Mouse (Mus musculus): ENCODE results near the gene Camta1.

The Camta1 gene

DNA sequence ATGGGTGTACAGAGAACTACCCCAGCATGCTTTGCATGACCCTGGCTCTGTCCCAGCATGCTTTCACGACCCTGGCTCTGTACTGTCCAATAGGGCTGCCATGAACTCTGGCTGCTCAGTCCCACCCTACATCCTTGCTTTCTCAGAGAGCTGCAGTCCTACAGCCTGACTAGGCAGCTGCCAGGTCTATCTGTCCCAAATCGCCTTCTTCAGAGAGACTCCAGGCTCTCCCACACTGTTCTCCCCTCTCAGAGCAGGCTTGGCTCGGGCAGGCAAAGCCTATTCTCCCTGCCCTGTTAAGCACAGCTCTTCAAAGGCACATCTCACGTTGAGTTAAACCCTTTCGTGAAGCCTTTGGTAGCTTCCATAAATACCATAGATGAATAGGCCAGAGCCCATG lies 317.5 kb downstream of the Camta1 start:
- in situ Hi-C loops (cut with MboI; ENCODE audit: unreplicated experiment in 2 of 2): no loop called here

DNA sequence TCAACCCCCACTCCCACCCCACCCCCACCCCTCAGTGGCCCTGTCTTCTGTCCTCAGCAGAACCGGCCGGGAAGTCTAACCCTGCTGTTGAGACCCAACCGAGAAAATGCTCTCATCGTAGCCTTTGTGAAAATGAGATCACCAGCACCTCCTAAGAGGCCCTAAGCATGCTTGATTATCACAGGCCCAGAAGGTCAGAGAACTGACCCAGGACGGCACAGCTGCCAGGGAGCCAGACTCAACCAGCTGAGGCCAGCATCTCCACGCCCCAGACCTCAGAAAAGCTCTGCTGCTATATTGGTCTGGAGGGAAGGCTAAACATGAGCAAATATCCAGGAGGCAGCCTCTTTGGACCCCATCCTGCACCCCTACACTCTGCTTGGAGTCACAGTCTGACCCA lies 321.1 kb downstream of the Camta1 start:
- in situ Hi-C loops (cut with MboI; ENCODE audit: unreplicated experiment in 2 of 2): no loop called here

GRCm38 (mm10) chr4:151539881-151540280 lies 321.8 kb downstream of the Camta1 start:
- in situ Hi-C loops (cut with MboI; ENCODE audit: unreplicated experiment in 2 of 2): no loop called here

GRCm38 (mm10) chr4:151539167-151539525 lies 322.5 kb downstream of the Camta1 start:
- in situ Hi-C loops (cut with MboI; ENCODE audit: unreplicated experiment in 2 of 2): no loop called here

- in situ Hi-C loops (cut with MboI; ENCODE audit: unreplicated experiment in 2 of 2): no loop called here
Measured at GRCm38 (mm10) chr4:151538446-151539166, 323.1 kb downstream of the Camta1 start.

DNA sequence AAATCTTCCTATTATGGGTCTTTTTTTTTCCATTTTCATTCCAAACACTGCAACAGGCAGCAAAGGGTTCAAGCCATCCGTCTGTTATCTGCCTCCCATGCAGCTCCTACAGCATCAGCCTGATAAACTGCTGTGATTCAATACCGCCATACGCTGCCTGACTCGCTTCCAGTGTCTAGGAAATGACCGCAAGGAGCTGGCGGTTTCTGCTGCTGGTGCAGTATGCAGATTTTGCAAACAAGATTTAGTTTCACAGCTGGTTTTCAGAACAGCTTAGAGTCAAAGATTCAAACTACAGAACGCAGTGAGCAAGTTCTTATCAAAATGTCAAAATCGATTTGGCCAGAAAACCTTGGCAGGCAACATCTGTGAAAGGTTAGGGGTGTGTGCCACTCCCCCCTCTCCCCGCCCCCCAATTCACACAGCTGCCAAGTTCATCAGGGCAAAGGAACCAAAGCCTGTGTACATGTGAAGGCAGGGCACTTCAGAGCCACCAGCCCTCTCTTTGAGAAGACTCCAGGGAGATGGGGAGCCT lies 325.7 kb downstream of the Camta1 start:
- in situ Hi-C loops (cut with MboI; ENCODE audit: unreplicated experiment in 2 of 2): no loop called here

DNA sequence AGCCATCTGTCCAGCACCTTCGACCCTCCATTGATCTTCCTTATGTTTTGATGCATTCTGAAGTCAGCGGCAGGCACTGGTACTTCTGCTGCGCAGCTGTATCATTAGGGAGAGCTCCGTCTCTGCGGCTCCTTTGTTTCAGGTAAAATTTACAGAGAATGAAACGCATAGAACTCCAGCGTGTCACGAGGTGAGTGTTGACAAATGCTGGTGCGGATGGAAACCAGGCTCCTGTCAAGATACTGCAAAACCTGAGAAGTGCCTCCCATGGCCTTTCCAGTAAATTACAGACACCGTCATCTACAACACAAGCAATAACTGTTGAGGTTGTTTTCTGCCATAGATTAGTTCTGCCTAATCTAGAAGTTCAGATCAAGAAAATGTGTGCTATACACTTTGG lies 328.2 kb downstream of the Camta1 start:
- in situ Hi-C loops (cut with MboI; ENCODE audit: unreplicated experiment in 2 of 2): no loop called here

DNA sequence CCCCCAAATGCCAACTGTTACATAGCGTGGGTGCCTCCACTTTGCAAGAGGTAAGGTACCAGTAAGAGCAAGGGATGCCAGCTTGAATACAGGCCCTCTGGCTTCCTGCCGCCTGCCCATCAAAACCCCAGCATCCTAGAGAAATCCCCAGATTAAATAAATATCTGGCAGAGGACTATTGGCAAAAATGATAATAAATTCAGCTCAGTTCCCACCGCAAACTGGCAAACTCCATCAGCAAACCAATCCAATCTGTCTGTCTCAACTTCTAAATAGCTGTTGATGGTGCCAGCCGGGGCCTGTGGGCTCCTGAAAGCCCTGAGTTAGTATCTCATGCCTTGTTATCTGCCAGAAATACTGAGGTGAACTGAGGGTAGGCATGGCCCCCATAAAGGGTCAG lies 333.2 kb downstream of the Camta1 start:
- in situ Hi-C loops (cut with MboI; ENCODE audit: unreplicated experiment in 2 of 2): no loop called here

DNA sequence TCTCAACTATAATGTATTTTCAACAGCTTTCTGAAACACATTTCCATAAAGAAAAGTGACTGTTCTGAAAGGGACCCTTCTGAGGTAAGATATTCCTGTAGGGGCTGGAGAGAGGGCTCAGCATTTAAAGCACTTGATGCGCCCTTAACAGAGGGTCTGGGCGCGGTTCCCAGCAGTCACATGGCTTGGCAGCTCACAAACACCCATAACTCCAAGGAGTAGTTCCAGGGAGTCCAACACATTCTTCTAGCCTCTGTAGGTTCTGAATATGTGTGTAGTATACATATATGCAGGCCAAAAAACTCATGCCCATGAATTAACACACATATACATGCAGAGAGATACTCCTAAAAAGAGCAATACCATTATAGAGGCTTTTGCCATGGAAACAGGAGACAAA lies 333.9 kb downstream of the Camta1 start:
- in situ Hi-C loops (cut with MboI; ENCODE audit: unreplicated experiment in 2 of 2): no loop called here

DNA sequence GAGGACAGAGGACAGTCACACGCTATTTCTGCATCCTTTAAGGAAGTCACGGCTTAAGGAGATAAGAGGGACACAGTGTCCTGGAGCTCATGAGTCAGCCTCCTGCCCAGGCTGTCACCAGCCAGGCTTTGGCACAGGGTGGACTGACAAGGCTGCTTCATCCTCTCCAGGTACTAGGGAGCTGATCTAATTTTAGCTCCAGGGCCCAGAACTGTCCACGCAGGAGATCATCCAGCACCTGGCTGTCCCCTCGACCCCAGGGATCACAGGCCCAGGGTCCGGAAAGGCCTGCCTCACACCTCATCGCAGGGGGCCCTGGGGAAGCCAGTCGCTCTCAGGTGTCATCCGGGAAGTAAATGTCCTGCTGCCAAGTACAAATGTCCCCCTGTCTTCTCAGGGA lies 341.6 kb downstream of the Camta1 start:
- in situ Hi-C loops (cut with MboI; ENCODE audit: unreplicated experiment in 2 of 2): loop anchor here in 1 of 2 experiments (25.0 kb wide), 1 partner anchor 367 kb away; no protein-coding TSS in a partner anchor

- in situ Hi-C loops (cut with MboI; ENCODE audit: unreplicated experiment in 2 of 2): loop anchor here in 1 of 2 experiments (25.0 kb wide), 1 partner anchor 368 kb away; no protein-coding TSS in a partner anchor
Measured at GRCm38 (mm10) chr4:151519011-151519410, 342.7 kb downstream of the Camta1 start.

GRCm38 (mm10) chr4:151516998-151517799 lies 344.5 kb downstream of the Camta1 start:
- in situ Hi-C loops (cut with MboI; ENCODE audit: unreplicated experiment in 2 of 2): loop anchor here in 1 of 2 experiments (25.0 kb wide), 1 partner anchor 370 kb away; no protein-coding TSS in a partner anchor

- in situ Hi-C loops (cut with MboI; ENCODE audit: unreplicated experiment in 2 of 2): loop anchor here in 1 of 2 experiments (25.0 kb wide), 1 partner anchor 372 kb away; no protein-coding TSS in a partner anchor
Measured at GRCm38 (mm10) chr4:151515316-151515715, 346.4 kb downstream of the Camta1 start.

DNA sequence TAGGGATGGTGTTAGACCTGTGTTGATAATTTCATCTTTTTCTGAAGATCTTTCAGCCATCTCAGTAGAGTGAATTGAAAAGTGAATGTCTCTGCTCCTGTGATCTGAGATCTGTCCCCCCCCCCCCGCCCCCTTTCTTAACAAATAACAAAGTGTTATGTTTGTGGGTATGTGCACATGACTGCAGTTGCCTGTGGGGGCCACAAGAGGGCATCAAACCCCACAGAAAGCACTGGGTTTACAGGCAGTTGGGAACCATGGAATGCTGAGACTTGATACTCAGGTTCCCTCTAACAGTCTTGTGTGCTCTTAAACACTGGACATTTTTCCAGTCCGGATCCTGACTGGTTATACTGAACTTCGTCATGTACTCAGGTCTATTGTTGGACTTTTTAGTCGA lies 350.6 kb downstream of the Camta1 start:
- in situ Hi-C loops (cut with MboI; ENCODE audit: unreplicated experiment in 2 of 2): loop anchor here (5.0 to 25.0 kb wide), 2 partner anchors 341 to 376 kb away; no protein-coding TSS in a partner anchor

- in situ Hi-C loops (cut with MboI; ENCODE audit: unreplicated experiment in 2 of 2): loop anchor here (5.0 to 25.0 kb wide), 2 partner anchors 342 to 377 kb away; no protein-coding TSS in a partner anchor
Measured at GRCm38 (mm10) chr4:151510417-151510816, 351.3 kb downstream of the Camta1 start.

GRCm38 (mm10) chr4:151506701-151507100 lies 355.0 kb downstream of the Camta1 start:
- in situ Hi-C loops (cut with MboI; ENCODE audit: unreplicated experiment in 2 of 2): loop anchor here in 1 of 2 experiments (25.0 kb wide), 1 partner anchor 381 kb away; no protein-coding TSS in a partner anchor

DNA sequence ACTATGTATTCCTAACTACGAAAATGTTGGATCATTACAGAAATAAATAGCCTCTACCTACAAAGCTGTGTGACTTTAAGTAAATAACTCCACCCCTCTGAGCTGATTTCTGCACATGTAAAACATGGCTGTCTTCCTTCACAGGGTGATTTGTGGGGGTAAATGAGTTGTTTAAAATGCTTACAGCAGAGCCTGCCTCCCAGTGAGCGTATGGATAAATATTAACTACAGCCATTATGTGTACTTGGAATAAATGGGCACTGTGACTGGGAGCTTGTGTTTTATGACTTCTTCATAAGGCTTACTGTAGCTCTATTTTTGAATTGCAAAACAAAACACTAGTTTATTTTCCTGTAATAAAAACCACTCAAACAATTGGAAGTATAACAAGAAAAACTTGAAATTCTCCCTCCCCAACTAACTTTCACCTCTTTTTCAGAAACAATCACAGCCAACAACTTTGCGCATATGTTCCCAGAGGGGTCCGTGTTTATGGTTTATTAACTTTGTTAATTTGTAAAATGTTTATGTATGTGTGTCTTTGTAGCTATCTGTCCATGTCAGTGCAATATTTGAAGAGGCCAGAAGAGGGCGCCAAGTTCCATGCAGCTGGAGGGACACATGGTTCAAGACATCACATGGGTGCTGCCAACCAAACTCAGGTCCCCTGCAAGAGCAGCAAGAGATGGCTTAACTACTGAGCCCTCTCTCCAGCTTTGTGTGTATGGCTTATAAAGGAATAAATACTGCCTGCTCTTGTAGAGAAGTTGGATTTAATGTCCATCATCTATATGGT lies 363.0 kb downstream of the Camta1 start:
- in situ Hi-C loops (cut with MboI; ENCODE audit: unreplicated experiment in 2 of 2): no loop called here

- in situ Hi-C loops (cut with MboI; ENCODE audit: unreplicated experiment in 2 of 2): no loop called here
Measured at GRCm38 (mm10) chr4:151496581-151496980, 365.1 kb downstream of the Camta1 start.

DNA sequence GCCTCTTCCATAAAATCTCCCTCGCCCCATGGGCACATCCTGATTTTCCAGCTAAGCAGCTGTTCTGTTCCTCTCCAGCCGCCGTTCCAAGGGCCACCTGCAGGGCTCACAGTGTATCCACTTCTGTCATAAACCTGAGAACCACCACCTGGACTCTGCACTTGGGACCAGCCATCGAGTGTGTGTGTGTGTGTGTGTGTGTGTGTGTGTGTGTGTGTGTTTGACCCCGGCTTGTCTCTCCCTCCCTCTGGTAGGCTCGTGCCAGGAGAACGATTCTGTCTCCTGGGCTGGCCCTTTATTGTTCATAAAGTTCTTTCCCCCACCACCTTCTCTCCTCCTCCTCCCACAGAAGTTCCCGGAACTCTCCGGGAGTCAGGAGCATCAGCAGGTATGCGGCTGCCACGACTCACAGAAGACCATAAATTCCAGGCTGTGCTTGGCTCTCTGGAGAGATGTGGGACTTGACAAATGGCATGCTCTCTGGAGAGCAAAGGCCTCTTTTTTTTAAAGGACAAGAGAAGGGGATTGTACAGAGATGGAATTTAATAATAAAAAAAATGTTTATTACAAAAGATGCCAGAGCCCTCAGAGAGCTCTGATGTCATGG lies 366.3 kb downstream of the Camta1 start:
- in situ Hi-C loops (cut with MboI; ENCODE audit: unreplicated experiment in 2 of 2): no loop called here

DNA sequence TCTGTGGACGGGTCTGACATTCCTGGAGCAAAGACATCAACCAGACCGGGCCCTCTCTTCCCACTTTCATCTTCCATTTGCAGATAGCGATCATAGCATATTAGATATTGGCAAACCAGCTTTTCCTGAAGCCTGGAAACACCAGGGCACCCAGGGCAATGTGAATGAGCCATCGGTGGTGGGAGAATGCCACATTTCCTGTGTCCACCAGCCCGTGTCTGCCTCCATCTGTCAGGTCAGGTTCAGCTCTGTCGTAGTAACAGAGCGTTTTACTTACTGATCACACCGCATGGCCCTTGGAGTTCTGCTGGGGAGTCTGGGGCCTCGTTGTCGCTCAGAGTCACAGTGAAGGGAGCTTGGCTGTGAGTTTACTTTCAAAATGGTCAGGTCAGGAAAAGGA lies 368.9 kb downstream of the Camta1 start:
- in situ Hi-C loops (cut with MboI; ENCODE audit: unreplicated experiment in 2 of 2): no loop called here

All from v-Abl transformed pro-B cells (cell line).